Mouse (Mus musculus): ENCODE measurements around the gene Vsig10l. TPM values are rescaled to one million over a fixed set of nuclear protein-coding genes. Genes with fewer than 3 reads are reported as not detected.

The Vsig10l gene
- total RNA-seq, 2 experiments from 2014 or later: 2.2 to 2.6 TPM

GRCm38 (mm10) chr7:43452609-43453008 is 10.3 kb upstream of the Vsig10l start:
- DNase-seq (ENCODE audit: low spot score in 2 of 2): no peak
- intact Hi-C loops (cut with DNase I): no loop called here

GRCm38 (mm10) chr7:43453599-43454355 is 9.2 kb upstream of the Vsig10l start:
- intact Hi-C loops (cut with DNase I): no loop called here

GRCm38 (mm10) chr7:43454371-43454770 is 8.6 kb upstream of the Vsig10l start:
- DNase-seq (ENCODE audit: low spot score in 2 of 2): no peak
- intact Hi-C loops (cut with DNase I): no loop called here

More at GRCm38 (mm10) chr7:43453599-43454355, 9.2 kb upstream of the Vsig10l start:
- no peak for DNase-seq (ENCODE audit: low spot score in 2 of 2)

GRCm38 (mm10) chr7:43463976-43464375 is 1.0 kb downstream of the Vsig10l start:
- intact Hi-C loops (cut with DNase I): loop anchor here (10.0 kb wide), 2 partner anchors 121 to 179 kb away; no protein-coding TSS in a partner anchor
- DNase-seq (ENCODE audit: low spot score in 2 of 2): no peak

GRCm38 (mm10) chr7:43464864-43465343 is 2.0 kb downstream of the Vsig10l start:
- intact Hi-C loops (cut with DNase I): loop anchor here (10.0 kb wide), 2 partner anchors 120 to 180 kb away; no protein-coding TSS in a partner anchor
- DNase-seq (ENCODE audit: low spot score in 2 of 2): no peak

- DNase-seq (ENCODE audit: low spot score in 2 of 2): peak; percentile 64 to 73
- intact Hi-C loops (cut with DNase I): loop anchor here (10.0 kb wide), 2 partner anchors 119 to 181 kb away; no protein-coding TSS in a partner anchor
These were observed 2.6 kb downstream of the Vsig10l start for GRCm38 (mm10) chr7:43465344-43466098.

GRCm38 (mm10) chr7:43466099-43466694 is 3.2 kb downstream of the Vsig10l start:
- intact Hi-C loops (cut with DNase I): loop anchor here (10.0 kb wide), 2 partner anchors 119 to 181 kb away; no protein-coding TSS in a partner anchor

GRCm38 (mm10) chr7:43470373-43470772 is 7.4 kb downstream of the Vsig10l start:
- no peak for DNase-seq (ENCODE audit: low spot score in 2 of 2)
- intact Hi-C loops (cut with DNase I): no loop called here

More at GRCm38 (mm10) chr7:43466099-43466694, 3.2 kb downstream of the Vsig10l start:
- DNase-seq (ENCODE audit: low spot score in 2 of 2): peak; percentile 69 to 76

- intact Hi-C loops (cut with DNase I): no loop called here
- DNase-seq (ENCODE audit: low spot score in 2 of 2): no peak
These were observed 12.8 kb downstream of the Vsig10l start for GRCm38 (mm10) chr7:43475706-43476105.

GRCm38 (mm10) chr7:43476376-43476775 is 13.4 kb downstream of the Vsig10l start:
- intact Hi-C loops (cut with DNase I): no loop called here
- DNase-seq (ENCODE audit: low spot score in 2 of 2): no peak

GRCm38 (mm10) chr7:43481191-43481590 is 18.2 kb downstream of the Vsig10l start:
- DNase-seq (ENCODE audit: low spot score in 2 of 2): peak; percentile 54 to 66
- intact Hi-C loops (cut with DNase I): loop anchor here (10.0 kb wide), 1 partner anchor 166 kb away; the partner anchor contains the start of gene Zfp715

- intact Hi-C loops (cut with DNase I): loop anchor here (10.0 kb wide), 1 partner anchor 167 kb away; the partner anchor contains the start of gene Zfp715
- DNase-seq (ENCODE audit: low spot score in 2 of 2): no peak
These were observed 19.3 kb downstream of the Vsig10l start for GRCm38 (mm10) chr7:43482090-43482716.

GRCm38 (mm10) chr7:43483236-43483635 is 20.3 kb downstream of the Vsig10l start:
- DNase-seq (ENCODE audit: low spot score in 2 of 2): no peak
- intact Hi-C loops (cut with DNase I): loop anchor here (10.0 kb wide), 1 partner anchor 168 kb away; the partner anchor contains the start of gene Zfp715

- DNase-seq (ENCODE audit: low spot score in 2 of 2): peak; percentile 53 to 63
- intact Hi-C loops (cut with DNase I): loop anchor here (5.0 to 10.0 kb wide), 2 partner anchors 74 to 174 kb away; partner anchors contain the start of genes Zfp658 and Zfp715
These were observed 25.7 kb downstream of the Vsig10l start for GRCm38 (mm10) chr7:43488646-43489045.

- DNase-seq (ENCODE audit: low spot score in 2 of 2): peak in 1 of 2 experiments; percentile 32
- intact Hi-C loops (cut with DNase I): loop anchor here (5.0 to 10.0 kb wide), 2 partner anchors 73 to 175 kb away; partner anchors contain the start of genes Zfp658 and Zfp715
These were observed 26.7 kb downstream of the Vsig10l start, which contains the start of gene Iglon5 for GRCm38 (mm10) chr7:43489631-43490125. TSS of gene Iglon5 (minus strand) at chr7:43490075.

- intact Hi-C loops (cut with DNase I): no loop called here
- DNase-seq (ENCODE audit: low spot score in 2 of 2): peak; percentile 70 to 79
These were observed 27.2 kb downstream of the Vsig10l start for GRCm38 (mm10) chr7:43490182-43490584.

GRCm38 (mm10) chr7:43490861-43491260 is 27.9 kb downstream of the Vsig10l start:
- no peak for DNase-seq (ENCODE audit: low spot score in 2 of 2)
- intact Hi-C loops (cut with DNase I): no loop called here

- peak; percentile 62 to 69 for DNase-seq (ENCODE audit: low spot score in 2 of 2)
- intact Hi-C loops (cut with DNase I): loop anchor here (1.0 to 5.0 kb wide), 2 partner anchors 72 to 213 kb away; no protein-coding TSS in a partner anchor
These were observed 32.5 kb downstream of the Vsig10l start for GRCm38 (mm10) chr7:43495343-43496021.

All from left cerebral cortex, postnatal 36 days (tissue).